Mouse (Mus musculus) kidney, adult 10 weeks (tissue): ENCODE data around the gene Clcc1. TPM values are rescaled to one million over a fixed set of nuclear protein-coding genes. Genes with fewer than 3 reads are reported as not detected.

ENCODE experiments used
- polyA plus RNA-seq: library from polyadenylated mRNA; stranded (reverse); fragments of 350-450 nt; fragmentation: Illumina TruSeq; extraction: RNeasy Lipid Tissue Mini Kit (QIAGEN cat#74804); gene quantifications from one replicate; pipeline ENCODE4 v1.2.3, GENCODE M21; 2014; ENCODE audit warnings: low read depth, low replicate concordance

Gene Clcc1
- 53.2 TPM for polyA plus RNA-seq

GRCm38 (mm10) chr3:108653710-108654379 lies at the start of gene Clcc1:
Clcc1 (plus strand) TSS chr3:108653913.

GRCm38 (mm10) chr3:108722036-108722872 lies 68.5 kb downstream of the Clcc1 start, which contains the start of gene Gpsm2:
Gpsm2 (minus strand) TSS chr3:108722309.

Other genes with a start within 250 kb of the Clcc1 start
- gene Celsr2, start 238.4 kb upstream of the Clcc1 start, polyA plus RNA-seq, result 2.6 TPM
- 19.5 TPM for gene Sars, start 208.7 kb upstream of the Clcc1 start, polyA plus RNA-seq
- not detected for gene 1700013F07Rik, start 119.8 kb upstream of the Clcc1 start, polyA plus RNA-seq
- gene 5330417C22Rik, start 117.4 kb upstream of the Clcc1 start, polyA plus RNA-seq, result 0.12 TPM
- gene Tmem167b, start 91.4 kb upstream of the Clcc1 start, polyA plus RNA-seq, result 78.3 TPM
- 85.3 TPM for gene Taf13, start 82.2 kb upstream of the Clcc1 start, polyA plus RNA-seq
- gene Wdr47, start 62.6 kb upstream of the Clcc1 start, polyA plus RNA-seq, result 29.6 TPM
- gene Gpsm2, start 68.4 kb downstream of the Clcc1 start, polyA plus RNA-seq, result 3.5 TPM
- gene Aknad1, start 85.7 kb downstream of the Clcc1 start, polyA plus RNA-seq, result not detected
- 135 TPM for gene Stxbp3, start 186.6 kb downstream of the Clcc1 start, polyA plus RNA-seq
- not detected for gene Fndc7, start 236.1 kb downstream of the Clcc1 start, polyA plus RNA-seq